9 mouse cellular contexts compared by ENCODE assay signal in the genomic region with DNA sequence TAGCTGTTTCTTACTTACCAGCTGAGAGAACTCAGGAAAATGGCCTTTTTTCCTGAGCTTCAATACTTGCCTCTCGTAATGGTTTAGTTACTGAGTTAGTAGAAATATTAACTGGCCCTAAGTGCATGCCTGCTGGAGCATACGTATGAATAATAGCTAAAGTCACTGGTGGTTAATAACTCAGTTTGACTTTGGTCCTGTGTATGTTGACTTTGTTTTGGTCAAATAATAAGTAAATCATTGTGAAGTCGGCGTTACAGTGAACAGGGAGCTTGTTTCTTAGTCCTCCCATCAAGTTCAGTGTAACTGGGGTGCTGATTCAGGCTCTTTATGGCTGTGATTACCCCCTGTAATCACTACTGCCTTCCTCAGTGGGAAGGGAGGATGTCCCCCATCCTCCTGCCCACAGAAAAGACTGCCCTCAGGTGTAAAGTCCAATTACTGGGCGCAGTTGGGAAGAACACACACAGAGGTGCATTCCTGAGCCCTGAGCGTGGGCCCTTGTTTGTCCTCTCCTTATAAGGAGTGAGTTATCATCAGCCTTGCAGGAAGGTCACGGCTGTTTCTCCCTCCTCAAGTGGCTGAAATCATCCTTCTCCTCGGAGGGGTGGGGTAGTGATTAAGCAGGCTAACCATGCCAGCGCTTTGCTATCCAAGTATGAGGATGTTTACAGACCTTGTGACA. TPM values are rescaled to one million over a fixed set of nuclear protein-coding genes. Genes with fewer than 3 reads are reported as not detected.
DNase-seq lines count a peak whose midpoint lies in the region; ATAC-seq and TF ChIP-seq lines count a peak whose summit lies in the region.
"Had no signal": no experiment of that assay in that cellular context is flagged by ENCODE, and none has a peak within 500 bp of the region (broad histone marks: within the 10 kb centered on the region; RNA-seq: fewer than 3 reads in every experiment).

No protein-coding gene starts in this region.

- TF ChIP-seq CTCF in embryonic fibroblast, embryonic 13.5 days (IDR thresholded peaks at IDR 0.05; ENCODE audit: borderline replicate concordance, insufficient read depth, low read length) = no peak

- no peaks in the 10 kb centered on the region for H3K36me3 ChIP-seq in hindbrain, embryonic 10.5 days
- no peaks in the 10 kb centered on the region for H3K36me3 ChIP-seq in hindbrain, embryonic 16.5 days (ENCODE audit: control insufficient read depth, insufficient read depth, low read length)
- no peaks in the 10 kb centered on the region for H3K36me3 ChIP-seq in kidney, embryonic 15.5 days
- H3K36me3 ChIP-seq in hindbrain, embryonic 11.5 days (ENCODE audit: control insufficient read depth, insufficient read depth, low read length) = no peaks in the 10 kb centered on the region

- ATAC-seq in hindbrain, embryonic 16.5 days = no peak
- ATAC-seq in kidney, embryonic 15.5 days (replicated peaks; ENCODE audit: low FRiP score) = peak; percentile 87
- no peak for ATAC-seq in hindbrain, embryonic 11.5 days (ENCODE audit: low FRiP score)

- no peak overlapping the region for H3K9ac ChIP-seq in hindbrain, embryonic 16.5 days (ENCODE audit: low read depth, low read length)
- H3K9ac ChIP-seq in kidney, embryonic 15.5 days = no peak overlapping the region
- no peak overlapping the region for H3K9ac ChIP-seq in hindbrain, embryonic 11.5 days (ENCODE audit: low read depth, low read length)

- H3K27ac ChIP-seq in hindbrain, embryonic 10.5 days = peak overlapping the region; percentile 71; the same call in 1 of the 2 replicates
- no peak overlapping the region for H3K27ac ChIP-seq in hindbrain, embryonic 16.5 days (ENCODE audit: low read depth, low read length)
- peak overlapping the region; percentile 80 for H3K27ac ChIP-seq in embryonic fibroblast, embryonic 13.5 days (ENCODE audit: insufficient read depth, low read length)
- peak overlapping the region; percentile 92 for H3K27ac ChIP-seq in kidney, embryonic 15.5 days
- H3K27ac ChIP-seq in hindbrain, embryonic 11.5 days (ENCODE audit: low read depth, low read length) = no peak overlapping the region

- H3K27me3 ChIP-seq in hindbrain, embryonic 10.5 days (ENCODE audit: insufficient read depth, poor library complexity, severe bottlenecking) = no peaks in the 10 kb centered on the region
- no peaks in the 10 kb centered on the region for H3K27me3 ChIP-seq in hindbrain, embryonic 16.5 days (replicated peaks; ENCODE audit: control insufficient read depth, insufficient read depth, low read length)
- H3K27me3 ChIP-seq in kidney, embryonic 15.5 days = no peaks in the 10 kb centered on the region
- no peaks in the 10 kb centered on the region for H3K27me3 ChIP-seq in hindbrain, embryonic 11.5 days (ENCODE audit: control insufficient read depth, insufficient read depth, low read length)

- no peak overlapping the region for H3K4me3 ChIP-seq in hindbrain, embryonic 10.5 days
- H3K4me3 ChIP-seq in hindbrain, embryonic 16.5 days (ENCODE audit: low read length) = no peak overlapping the region
- no peak overlapping the region for H3K4me3 ChIP-seq in embryonic fibroblast, embryonic 13.5 days (ENCODE audit: insufficient read depth, low read length)
- H3K4me3 ChIP-seq in kidney, embryonic 15.5 days (replicated peaks) = no peak overlapping the region
- no peak overlapping the region for H3K4me3 ChIP-seq in hindbrain, embryonic 11.5 days (ENCODE audit: low read depth, low read length)

- WGBS in hindbrain, embryonic 10.5 days = 64% methylated on average over 9 of the region's 9 CpGs
- WGBS in hindbrain, embryonic 16.5 days = 65% methylated on average over 9 of the region's 9 CpGs
- WGBS in kidney, embryonic 15.5 days = 21% methylated on average over 9 of the region's 9 CpGs
- 68% methylated on average over 9 of the region's 9 CpGs for WGBS in hindbrain, embryonic 11.5 days

- H3K4me2 ChIP-seq in hindbrain, embryonic 16.5 days (ENCODE audit: low read length) = no peak overlapping the region
- peak overlapping the region; percentile 16; the same call in 1 of the 2 replicates for H3K4me2 ChIP-seq in kidney, embryonic 15.5 days
- no peak overlapping the region for H3K4me2 ChIP-seq in hindbrain, embryonic 11.5 days (replicated peaks; ENCODE audit: low read depth, low read length)

- peaks cover 41% of the 10 kb centered on the region for H3K4me1 ChIP-seq in hindbrain, embryonic 10.5 days (replicated peaks)
- H3K4me1 ChIP-seq in hindbrain, embryonic 16.5 days (ENCODE audit: control insufficient read depth, insufficient read depth, low read depth, low read length) = no peaks in the 10 kb centered on the region; the same call in 1 of the 2 replicates
- H3K4me1 ChIP-seq in embryonic fibroblast, embryonic 13.5 days (ENCODE audit: control insufficient read depth, insufficient read depth, low read length) = peaks cover 7% of the 10 kb centered on the region
- H3K4me1 ChIP-seq in kidney, embryonic 15.5 days = peaks cover 39% of the 10 kb centered on the region
- no peaks in the 10 kb centered on the region for H3K4me1 ChIP-seq in hindbrain, embryonic 11.5 days (replicated peaks; ENCODE audit: control insufficient read depth, insufficient read depth, low read length)

- H3K9me3 ChIP-seq in hindbrain, embryonic 10.5 days = no peaks in the 10 kb centered on the region
- H3K9me3 ChIP-seq in hindbrain, embryonic 16.5 days (ENCODE audit: control insufficient read depth, low read length) = no peaks in the 10 kb centered on the region
- H3K9me3 ChIP-seq in kidney, embryonic 15.5 days (replicated peaks) = no peaks in the 10 kb centered on the region
- no peaks in the 10 kb centered on the region for H3K9me3 ChIP-seq in hindbrain, embryonic 11.5 days (ENCODE audit: control insufficient read depth, low read length)

- DNase-seq in hindbrain, embryonic 10.5 days (ENCODE audit: low spot score) = peak; percentile 27
- peak; percentile 65 for DNase-seq in skeletal muscle tissue, adult 2 months (ENCODE audit: low read depth, low spot score)
- DNase-seq in cerebellum, adult 9-11 months = no peak
- DNase-seq in frontal cortex, adult 2 months (ENCODE audit: extremely low spot score in 1 of 2, low spot score in 1 of 2) = no peak
- DNase-seq in hindbrain, embryonic 11.5 days (ENCODE audit: low spot score) = no peak

- no peak for TF ChIP-seq POLR2A in embryonic fibroblast, embryonic 13.5 days (IDR thresholded peaks at IDR 0.05; ENCODE audit: low read depth, low read length)

RNA-seq across cellular contexts. Expression of a gene that starts 24.1 kb away (rescaled TPM):
- polyA plus RNA-seq in hindbrain, embryonic 10.5 days (2016; fragmentation: Nextera tagmentation; extraction: Ambion mirVana) = not detected in 2 replicates
- not detected in 2 replicates for polyA plus RNA-seq in hindbrain, embryonic 16.5 days (2015; fragmentation: Nextera tagmentation; extraction: Ambion mirVana)
- not detected in 2 replicates for polyA plus RNA-seq in embryonic fibroblast, embryonic 13.5 days (2011; ENCODE audit: insufficient read length, low read depth, missing spikeins)
- not detected in 2 replicates for polyA plus RNA-seq in kidney, embryonic 15.5 days (2015; fragmentation: Nextera tagmentation; extraction: Ambion mirVana)
- not detected in 2 replicates for polyA plus RNA-seq in frontal cortex, adult 2 months (2012; rRNA removed)
- not detected in 2 replicates for polyA plus RNA-seq in hindbrain, embryonic 11.5 days (2014; fragmentation: Nextera tagmentation; extraction: Ambion mirVana)
- polyA plus RNA-seq: cortical plate, adult 2 months had no signal

Comparison
In these comparisons a context has a peak if more than half of its experiments do, and no peak if none do; other contexts are left out.
1. DNase-seq: peak in hindbrain, embryonic 10.5 days (single experiment) and skeletal muscle tissue, adult 2 months (single experiment); none in cerebellum, adult 9-11 months (single experiment), frontal cortex, adult 2 months (0 of 2) and hindbrain, embryonic 11.5 days (single experiment).
2. H3K27ac ChIP-seq: peak in hindbrain, embryonic 10.5 days (single experiment), embryonic fibroblast, embryonic 13.5 days (single experiment) and kidney, embryonic 15.5 days (single experiment); none in hindbrain, embryonic 16.5 days (single experiment) and hindbrain, embryonic 11.5 days (single experiment).